Mouse (Mus musculus) kidney, postnatal 25 days (tissue): Measurements from ENCODE around the gene Mcrip2.

Experiments
- DNase-seq, 2 experiments: peaks; one replicate each; pipeline ENCODE4 v3.0.0; 2021; ENCODE audit warnings: mixed read lengths in 2 of 2

Gene Mcrip2

DNA sequence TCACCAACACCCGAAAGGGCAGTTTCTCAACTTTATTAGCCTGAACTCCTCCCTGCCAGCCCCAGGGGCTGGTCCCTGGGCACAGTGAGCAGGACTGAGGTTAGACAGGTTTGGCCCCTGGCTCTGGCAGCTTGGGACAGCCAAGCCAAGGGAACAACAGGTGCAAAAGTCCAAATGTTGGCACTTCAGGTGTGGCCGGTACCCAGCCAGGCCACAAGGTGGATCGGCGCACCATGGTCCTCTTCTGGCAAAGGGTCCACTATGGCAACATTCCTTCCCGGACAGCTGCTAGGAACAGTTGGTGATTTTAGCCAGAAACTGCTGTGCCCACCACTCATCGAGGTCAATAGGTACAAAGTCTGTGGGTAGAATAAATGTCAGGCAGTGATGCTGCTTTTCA, 4.9 kb downstream of the Mcrip2 start:
- peak; percentile 56 to 80 for DNase-seq

DNA sequence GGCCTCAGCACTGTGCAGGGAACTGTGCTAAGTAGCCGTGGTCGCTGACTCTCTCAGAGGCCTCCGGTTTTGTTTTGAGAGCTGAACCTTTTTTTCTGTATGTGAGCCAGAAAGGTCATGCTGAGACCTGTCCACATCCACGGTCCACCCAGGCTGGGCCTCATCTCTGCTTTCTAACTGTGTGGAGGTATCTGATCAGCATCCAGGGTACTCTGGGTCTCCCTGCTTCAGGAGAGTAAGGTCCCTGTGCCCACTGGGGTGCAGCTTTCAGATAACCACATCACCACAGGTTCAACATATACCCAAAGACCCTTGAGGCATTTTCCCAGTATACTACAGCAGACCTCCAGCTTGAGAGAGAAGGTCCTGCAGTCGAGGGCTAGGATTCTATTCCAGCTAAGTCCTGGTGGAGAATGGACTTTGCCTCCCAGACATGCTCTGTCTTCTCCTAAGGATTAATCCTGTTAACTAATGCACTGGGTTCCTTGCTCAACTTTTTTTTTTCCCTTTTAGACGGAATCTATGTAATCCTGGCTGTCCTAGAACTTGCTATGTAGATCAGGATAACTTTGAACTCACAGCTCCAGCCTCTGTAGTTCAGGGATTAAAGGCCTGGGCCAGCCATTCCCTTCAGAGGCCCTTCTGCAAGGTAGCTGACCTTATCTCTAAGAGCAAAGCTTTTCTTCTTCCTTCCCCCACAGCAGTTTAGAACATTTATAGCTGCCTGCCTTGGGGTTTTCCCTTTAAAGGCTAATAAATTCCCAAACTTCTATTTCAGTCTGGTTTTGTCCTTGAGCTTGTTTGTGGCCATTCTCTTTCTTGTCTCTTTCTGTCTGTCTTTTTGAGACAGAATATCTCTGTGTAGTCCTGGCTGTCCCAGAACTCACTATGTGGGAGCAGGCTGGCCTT, 6.6 kb downstream of the Mcrip2 start:
- DNase-seq: no peak

DNA sequence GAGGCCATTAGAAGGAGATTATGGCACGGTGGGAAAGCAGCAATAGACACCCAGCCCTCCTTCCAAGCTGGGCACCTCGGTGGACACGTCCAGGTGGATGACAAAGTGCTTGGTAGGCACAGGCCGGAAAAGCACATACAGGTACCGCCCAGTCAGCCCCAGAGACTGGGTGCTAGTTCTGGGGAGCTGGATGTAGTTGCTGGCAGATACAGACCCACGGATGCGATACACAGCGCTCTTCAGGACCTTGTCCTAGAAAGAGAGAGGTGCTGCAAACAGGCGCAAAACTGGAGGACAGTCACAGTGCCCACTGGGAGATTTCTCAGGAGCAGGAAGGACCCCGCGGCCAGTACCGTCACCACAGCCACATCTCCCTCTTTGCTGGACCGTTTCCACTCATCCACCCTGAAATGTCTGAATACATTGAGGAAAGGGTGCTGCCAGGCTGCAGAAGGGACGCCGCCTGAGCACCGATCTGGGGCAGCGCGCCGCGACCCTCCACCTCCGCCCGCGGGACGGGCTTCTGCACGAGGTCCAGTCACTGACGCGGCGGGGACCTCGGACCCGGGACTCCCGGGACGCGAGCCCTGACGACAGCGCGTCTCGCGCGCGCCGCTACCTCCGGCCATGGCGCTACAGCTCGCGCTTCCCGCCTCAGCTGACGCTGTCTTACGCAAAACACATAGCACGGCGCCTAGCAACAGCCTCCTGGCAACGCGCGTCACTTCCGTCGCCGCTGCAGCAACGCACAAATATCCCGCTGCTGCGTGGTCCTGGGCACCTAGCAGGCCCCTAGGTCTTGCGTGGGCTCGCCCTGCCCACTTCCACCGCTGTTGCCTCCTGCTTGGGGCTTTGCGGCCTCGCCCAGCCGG, 7.5 kb downstream of the Mcrip2 start, which contains the start of gene Wdr90:
TSS of gene Wdr90 (minus strand) at position 670 of the 872 bp plus-strand sequence.
- DNase-seq: peak; percentile 92 to 96

GRCm38 (mm10) chr17:25860229-25860628, 8.3 kb downstream of the Mcrip2 start:
- no peak for DNase-seq

DNA sequence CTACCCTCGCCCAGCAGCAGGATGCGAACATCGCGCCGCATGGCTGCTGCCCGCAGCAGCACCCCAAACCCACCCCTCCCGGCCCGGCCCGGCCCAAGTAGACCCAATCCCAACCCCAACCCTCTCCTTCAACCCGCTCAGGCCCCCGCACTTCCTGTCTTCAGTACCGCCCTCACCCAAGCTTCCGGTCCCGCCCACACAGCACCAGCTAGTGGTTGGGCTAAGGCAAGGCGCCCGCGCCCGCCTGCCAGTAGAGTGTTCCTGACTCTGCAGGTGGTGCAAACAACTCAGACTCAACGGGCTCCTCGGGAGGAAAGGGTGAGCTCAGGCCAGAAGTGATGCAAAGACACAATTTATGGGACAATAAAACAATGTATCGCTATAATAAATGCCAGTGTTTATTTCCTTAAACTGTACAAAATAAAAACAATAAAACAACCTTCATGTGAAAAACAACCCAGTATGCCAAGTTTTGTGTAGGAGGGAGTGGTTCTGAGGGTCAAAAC, 24.1 kb downstream of the Mcrip2 start, which contains the start of gene Rhot2:
TSS of gene Rhot2 (minus strand) at position 456 of the 506 bp plus-strand sequence.
- DNase-seq: peak; percentile 97 to 98

DNA sequence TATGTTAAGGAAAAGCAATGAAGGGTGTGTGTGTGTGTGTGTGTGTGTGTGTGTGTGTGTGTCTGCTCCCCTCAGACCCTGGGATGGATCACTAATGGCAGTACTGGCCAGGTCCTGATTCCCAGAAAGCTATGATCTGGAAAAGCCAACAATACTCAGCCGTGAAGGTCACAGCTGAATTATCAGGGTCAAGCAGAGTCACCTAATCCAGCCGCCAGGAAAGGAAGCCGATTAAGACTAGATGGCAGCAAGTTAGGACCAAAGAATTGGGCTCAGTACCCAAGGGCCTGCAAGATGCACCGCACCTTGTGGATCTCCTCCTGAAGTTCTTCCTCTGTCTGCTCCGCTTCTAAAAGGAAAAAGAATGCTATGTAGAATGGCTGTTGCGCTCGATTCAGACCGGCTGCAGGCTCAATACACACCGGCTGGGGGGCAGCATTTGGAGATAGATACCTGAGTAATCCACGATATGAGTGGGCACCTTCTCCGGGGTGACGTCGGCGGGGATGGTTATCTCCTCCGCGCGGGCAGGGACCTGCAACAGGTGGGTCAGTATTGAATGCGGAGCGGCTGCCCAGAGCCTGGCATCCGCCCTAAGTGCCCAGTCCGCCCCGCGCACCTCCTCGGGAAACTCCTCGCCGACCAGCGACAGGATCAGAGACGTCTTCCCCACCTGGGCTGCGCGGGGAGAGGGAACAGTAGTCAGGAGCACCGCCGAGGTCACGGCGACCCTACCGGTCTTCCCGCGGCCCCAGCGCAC, 24.7 kb downstream of the Mcrip2 start:
- no peak for DNase-seq

GRCm38 (mm10) chr17:25843122-25843521, 25.4 kb downstream of the Mcrip2 start:
- no peak for DNase-seq

- no peak for DNase-seq
These were observed 26.1 kb downstream of the Mcrip2 start for GRCm38 (mm10) chr17:25842509-25842908.

DNA sequence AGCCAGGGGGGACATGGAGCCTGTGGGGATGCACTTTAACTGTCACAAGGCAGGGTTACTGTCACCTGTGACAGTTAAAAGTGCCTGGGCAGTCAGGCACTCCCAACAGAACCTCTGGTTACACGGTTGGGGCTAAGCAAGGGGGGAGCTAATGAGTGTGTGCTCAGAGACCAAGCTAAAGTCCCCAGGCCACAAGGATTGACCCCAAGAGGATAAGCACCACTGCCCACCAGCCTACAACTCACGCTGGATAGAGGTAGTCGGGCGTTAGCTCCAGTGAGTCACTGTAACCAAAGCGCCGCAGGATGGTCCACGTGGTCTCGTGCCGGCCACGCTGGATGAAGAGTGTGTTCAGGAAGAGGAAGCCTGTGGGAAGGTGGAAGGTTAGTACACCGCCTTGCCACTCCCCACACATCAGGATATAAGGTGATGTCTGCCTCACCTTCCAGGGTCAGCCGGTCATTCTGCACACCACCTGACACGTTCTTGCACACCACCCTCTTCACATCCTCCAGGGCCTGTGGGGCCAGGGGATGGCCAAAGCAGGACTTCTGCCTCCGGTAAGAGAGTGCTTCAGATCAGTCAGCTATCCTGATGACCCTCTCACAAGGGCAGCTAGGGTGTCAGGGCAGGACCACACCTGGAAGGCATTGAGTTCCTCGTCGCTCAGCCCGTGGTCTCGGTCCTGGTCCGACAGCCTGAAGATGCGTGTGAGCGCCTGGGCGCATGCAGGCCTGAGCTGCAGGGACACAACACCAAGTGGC, 27.3 kb downstream of the Mcrip2 start, which contains the start of gene Gm20683:
TSS of gene Gm20683 (minus strand) at position 647 of the 764 bp plus-strand sequence.
- no peak for DNase-seq

GRCm38 (mm10) chr17:25840519-25840918, 28.0 kb downstream of the Mcrip2 start:
- no peak for DNase-seq

DNA sequence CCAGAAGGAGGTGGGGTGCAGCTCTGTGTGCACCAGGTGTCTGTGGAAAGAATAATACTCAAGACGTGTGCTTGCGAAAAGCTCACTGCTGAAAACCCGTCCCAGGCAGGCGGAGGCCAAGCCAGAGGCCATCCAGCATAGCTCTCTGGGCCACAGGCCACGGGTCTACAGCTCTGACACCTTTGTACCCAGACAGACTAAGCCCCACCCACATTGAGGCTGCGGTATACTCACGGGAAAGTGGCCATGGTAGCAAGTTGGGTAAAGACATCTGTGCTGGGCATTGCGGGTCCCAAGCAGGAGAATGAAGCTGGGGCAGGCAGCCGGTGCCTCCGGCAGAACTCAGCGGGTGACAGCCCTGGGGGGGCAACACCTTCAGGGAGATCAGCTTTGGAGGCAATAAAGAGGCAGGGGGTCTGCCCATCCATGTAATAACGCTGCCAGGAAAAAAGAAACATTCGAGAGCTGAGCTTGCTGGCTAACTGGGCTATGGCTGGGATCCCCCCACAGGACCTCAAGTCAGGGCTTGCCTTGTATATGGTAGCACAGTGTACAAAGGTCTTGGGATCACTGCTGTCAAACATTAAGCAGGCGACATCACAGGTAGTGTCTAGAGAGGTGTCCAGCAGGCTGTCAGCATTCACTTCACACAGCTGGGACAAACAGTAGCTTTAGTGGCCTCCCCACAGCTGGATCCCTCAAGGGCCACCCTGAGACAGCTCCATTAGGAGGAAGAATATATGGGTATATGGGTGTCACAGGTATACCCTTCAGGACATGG, 28.9 kb downstream of the Mcrip2 start:
- peak; percentile 71 to 85 for DNase-seq

- peak in 1 of 2 experiments; percentile 38 for DNase-seq
These were observed 29.7 kb downstream of the Mcrip2 start for GRCm38 (mm10) chr17:25838904-25839303.

- DNase-seq: no peak
These were observed 31.0 kb downstream of the Mcrip2 start for GRCm38 (mm10) chr17:25837533-25837932.

- peak; percentile 72 to 89 for DNase-seq
These were observed 31.5 kb downstream of the Mcrip2 start, which contains the start of gene Rhbdl1 for GRCm38 (mm10) chr17:25837076-25837410. Gene Rhbdl1, minus strand, starts transcription at chr17:25837295.

GRCm38 (mm10) chr17:25836397-25837075, 32.0 kb downstream of the Mcrip2 start:
- peak in 1 of 2 experiments; percentile 74 for DNase-seq

GRCm38 (mm10) chr17:25835816-25836215, 32.7 kb downstream of the Mcrip2 start:
- DNase-seq: no peak

DNA sequence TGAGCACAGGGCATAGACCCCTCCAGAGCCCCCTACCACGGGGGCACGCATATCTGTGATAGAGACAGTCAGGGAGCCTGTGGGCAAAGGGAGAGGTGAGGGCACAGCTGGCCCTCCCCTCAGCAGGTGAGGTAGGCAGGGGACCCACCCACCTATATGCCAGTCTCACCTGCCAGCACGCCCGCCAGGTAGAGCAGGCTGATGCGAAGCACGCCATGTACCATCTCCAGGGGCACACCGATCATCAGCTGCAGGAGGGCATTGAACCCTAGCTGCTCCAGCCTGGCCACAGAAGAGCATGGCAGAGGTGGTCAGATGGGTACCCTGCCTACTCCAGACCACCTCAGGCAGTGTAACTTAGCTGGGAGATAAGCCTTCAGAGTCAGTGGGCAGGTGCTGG, 33.3 kb downstream of the Mcrip2 start:
- DNase-seq: no peak

GRCm38 (mm10) chr17:25834595-25835222, 33.9 kb downstream of the Mcrip2 start:
- peak in 1 of 2 experiments; percentile 42 for DNase-seq

DNA sequence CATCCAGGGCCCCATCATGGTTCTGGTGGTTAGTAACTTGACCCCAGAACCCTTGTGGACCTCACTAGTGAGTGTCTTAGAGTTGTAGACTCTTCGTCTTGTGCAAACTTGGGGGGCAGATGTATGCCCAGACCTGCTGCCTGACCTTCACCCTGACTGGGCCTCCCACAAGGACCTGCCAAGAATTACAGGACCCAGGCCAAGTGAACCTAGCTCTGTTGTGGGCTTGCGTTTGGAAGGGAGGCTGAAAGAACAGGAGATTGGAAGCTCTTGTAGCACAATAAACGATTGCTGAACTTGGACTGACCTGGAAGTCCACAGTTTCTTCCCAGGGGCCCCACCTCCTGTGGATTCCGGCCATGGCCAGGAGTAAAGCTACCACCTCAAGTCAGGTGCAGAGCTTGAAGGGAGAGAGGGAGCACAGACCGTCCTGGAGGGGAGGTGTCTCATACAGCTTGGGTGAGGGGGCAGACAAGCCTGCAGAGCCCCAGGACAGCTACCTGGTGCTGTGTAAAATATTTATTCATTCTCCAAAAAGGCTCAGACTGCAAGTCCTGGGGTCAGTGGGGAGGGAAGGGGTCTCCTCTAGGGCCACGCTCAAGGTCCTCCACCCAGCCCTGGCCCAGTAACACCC, 34.5 kb downstream of the Mcrip2 start:
- DNase-seq: peak; percentile 65 to 87
